Mouse (Mus musculus) erythroblast, adult 5-6 weeks (primary cell): ENCODE measurements around the gene Tcte1. TPM values are rescaled to one million over a fixed set of nuclear protein-coding genes. Genes with fewer than 3 reads are reported as not detected.

ENCODE experiments used
- ATAC-seq: replicated peaks from 2 replicates; pipeline ENCODE4 v1.8.0; 2016; ENCODE audit warnings: moderate number of reproducible peaks, mild to moderate bottlenecking, moderate TSS enrichment, inconsistent platforms; ENCODE audit not compliant: poor library complexity, low FRiP score, severe bottlenecking
- total RNA-seq, 2 experiments: library from RNA; stranded (forward) in 1 of 2; stranded (reverse) in 1 of 2; fragments of 150-400 nt in 1 of 2; fragments of 200-764, 138-1000 nt in 1 of 2; gene quantifications; 2 replicates each; pipeline versions ENCODE4 v1.2.3 to v1.2.4; 2015 to 2017; ENCODE audit warnings: low replicate concordance in 2 of 2

Tcte1 gene
- total RNA-seq, 2 experiments from 2014 or later, result not detected

- ATAC-seq, result no peak
Measured at GRCm38 (mm10) chr17:45544873-45545277, 21.6 kb downstream of the Tcte1 start.

GRCm38 (mm10) chr17:45545278-45545961, 22.2 kb downstream of the Tcte1 start:
- no peak for ATAC-seq

DNA sequence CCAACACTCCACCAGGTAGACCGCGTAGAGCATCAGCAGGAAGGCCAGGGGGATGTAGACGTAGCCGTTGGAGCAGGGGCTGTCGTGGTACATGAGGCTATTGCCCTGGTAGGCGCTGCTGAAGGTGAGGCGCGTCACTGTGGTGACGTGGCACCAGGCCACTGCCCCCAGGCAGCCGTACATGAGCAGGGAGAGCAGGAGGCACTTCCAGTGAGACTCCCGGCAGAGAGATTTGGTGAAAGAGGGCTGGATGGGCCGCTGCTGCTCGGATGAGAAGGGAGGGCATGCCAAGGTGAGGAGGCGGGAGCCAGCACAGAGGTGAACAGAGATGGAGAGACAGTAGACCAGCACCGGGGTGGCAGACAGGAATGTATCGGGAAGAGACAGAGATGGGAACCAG, 23.7 kb downstream of the Tcte1 start:
- no peak for ATAC-seq

DNA sequence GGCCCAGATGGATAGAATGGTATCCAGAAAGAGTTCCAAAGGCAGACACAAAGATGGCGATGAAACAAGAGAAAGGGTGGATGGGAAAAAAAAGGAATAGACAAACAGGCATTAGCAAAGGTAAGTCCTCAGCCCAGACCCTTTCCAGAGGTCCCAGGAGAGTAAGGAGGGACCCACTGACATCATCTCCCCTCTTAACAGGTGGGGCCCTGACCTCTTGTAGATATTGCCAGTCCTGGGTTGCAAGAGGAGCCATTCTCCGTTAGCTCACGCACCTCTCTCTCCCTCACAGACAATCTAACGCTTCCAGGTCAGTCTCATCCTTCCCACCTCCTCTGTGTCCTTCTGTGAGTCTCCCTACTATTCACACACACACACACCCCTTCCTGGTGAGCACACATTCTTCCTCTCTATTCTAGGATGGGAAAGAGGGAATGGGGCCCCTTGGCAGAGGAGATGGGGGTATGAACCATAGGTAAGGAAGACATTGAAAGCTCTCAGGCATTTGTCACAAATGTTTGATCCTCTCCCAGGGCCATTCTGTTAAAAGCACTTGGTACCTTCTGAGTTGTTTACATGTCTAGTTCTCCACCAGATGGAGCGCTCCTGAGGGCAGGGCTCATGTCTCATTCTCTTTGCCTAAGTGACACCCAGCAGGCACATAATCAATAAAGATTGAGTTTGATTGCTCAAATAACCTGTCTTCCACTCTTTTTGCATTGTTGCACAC, 24.4 kb downstream of the Tcte1 start:
- no peak for ATAC-seq

DNA sequence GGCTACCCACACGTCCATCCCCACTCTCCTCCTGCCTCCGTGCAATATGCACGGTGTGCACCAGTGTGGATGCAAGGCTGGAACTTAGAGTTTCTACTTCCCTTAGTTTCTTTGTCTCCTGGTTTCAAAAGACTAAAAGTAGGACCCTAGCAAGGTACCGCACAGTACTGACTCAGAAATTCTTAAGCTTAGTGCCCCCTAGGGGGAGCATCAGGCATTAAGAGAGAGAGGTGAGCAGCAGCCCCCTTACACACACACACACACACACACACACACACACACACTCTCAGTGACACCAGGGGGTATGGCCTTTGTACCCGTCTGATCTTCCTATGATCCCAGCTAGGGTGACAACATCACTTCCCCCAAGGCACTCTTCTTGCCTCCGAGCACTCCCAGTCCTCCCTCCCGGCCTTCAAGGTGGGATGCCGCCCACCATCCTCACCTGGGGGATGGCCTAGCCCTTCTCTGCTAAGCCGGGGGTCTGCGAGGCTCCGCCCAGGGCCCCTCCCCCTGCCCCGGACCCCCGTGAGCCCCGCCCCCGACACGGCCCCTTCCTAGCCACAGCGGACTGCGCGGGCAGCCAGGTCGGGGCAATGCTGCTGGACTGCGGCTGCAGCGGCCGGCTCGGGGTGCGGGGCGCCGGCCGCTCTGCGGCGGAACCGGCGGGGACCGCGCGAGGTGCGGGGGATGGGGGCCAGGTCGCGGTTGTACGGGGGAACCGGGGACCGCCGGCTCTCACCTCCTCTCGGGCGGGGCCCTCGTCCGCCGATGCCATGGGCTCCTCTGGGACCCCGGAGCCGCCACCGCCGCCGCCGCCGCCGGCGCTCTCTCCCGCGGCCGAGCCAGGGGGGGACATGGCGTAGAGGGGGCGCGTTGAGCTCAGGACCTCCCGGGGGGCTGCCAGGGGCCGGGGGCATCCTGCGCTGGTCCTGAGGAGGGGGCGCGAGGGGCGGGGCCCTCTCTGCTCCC, 25.6 kb downstream of the Tcte1 start:
- ATAC-seq, result no peak

DNA sequence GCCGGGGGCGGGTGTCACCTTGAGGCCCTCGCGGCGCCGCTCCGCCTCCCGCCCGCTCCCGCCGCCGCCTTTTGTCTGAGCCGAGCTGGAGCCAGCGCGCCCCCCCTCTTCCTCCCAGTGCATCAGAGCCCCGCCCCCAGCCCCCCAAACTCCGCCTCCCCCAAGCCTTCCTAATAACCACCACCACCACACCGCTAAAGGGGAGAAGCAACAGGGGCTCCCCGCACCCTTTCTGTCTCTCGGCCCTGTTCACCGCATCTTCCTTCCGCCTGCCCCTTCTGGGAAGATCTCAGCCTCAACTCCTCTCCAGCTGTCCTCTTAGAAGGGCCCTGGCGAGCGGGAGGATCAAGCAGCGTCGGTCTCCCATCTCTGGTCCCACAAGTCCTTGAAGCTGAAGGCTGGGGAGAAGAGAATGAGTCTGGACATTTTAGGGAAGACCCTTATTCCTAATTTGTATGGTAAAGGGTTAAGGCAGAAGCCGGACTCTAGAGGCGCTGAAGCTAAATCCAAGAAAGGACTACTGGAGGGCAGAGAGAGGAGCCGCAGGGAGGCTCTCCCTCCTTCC, 26.5 kb downstream of the Tcte1 start, which contains the start of gene Tmem151b:
Tmem151b (minus strand) TSS at position 61 of the 565 bp plus-strand sequence.
- ATAC-seq, result no peak

DNA sequence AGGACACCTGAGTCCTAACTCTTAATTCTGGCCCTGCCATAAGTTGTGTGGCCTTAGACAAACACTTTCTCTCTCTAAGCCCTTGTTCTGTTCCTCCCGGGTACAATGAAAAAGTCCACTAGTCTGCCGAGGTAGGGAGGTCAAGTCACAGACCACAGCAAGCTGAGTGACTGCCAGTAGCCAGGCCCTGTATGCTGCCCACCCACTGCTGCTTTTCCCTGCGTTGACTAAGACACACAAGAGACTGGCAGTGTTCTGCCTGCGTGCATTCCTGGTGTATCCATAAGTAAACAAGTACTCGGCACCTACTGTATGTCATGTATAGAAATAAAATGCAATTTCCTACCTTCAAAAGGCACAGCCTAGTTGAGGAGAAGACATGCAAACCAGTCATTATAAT, 27.0 kb downstream of the Tcte1 start:
- no peak for ATAC-seq

DNA sequence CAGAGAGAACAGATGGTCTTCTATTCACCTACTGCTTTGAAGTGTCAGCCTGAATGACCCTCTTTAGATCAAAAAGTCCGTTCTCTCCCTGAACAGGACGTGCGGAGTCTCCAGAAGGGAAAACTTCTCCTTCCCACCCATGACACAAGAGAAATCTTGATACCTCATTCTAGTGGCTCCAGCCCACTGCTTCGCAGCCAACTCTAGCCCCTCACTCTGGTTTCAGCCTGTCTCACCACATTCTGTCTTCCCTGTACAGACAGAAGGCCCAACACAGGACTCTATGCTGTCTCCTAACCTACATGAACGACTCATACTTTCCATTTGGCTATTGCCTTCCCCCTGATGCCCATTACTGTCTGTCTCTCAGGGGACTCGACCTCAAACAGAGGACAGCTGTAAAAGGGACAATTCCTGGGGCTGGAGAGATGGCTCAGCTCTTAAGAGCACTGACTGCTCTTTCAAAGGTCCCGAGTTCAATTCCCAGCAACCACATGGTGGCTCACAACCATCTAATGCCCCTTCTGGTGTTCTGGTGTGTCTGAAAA, 28.1 kb downstream of the Tcte1 start:
- no peak for ATAC-seq

DNA sequence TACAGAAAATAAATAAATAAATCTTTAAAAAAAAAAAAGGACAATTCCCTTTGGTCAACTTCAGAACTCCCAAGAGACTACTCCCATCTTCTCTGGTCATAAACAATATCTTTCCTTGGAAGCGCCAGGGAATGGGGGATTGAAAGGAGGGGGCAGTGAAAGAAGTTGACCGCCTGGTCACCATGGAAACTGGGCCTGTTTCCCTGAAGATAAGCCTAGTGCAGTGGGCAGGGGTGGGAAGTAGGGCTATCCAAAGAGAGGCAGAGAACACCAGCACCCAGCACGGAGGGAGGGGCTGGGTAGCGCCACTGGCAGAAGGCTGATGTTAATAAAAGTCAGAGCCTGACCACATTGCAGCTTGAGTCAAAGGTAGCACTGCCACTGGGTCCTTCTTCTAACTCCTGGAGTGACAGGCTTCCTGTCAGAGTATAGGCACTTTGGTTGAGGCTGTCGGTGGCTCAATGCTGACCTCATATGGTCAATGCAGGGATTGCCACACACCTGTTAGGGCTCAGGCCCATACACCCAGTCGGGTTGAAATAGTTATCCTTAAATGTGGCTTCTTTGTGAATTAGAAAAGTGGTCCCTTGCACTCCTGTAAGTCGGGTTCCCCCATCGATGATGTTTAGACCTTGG, 28.7 kb downstream of the Tcte1 start:
- peak; percentile 70 for ATAC-seq

GRCm38 (mm10) chr17:45553065-45553464, 29.8 kb downstream of the Tcte1 start:
- no peak for ATAC-seq

GRCm38 (mm10) chr17:45554420-45554819, 31.2 kb downstream of the Tcte1 start:
- no peak for ATAC-seq

DNA sequence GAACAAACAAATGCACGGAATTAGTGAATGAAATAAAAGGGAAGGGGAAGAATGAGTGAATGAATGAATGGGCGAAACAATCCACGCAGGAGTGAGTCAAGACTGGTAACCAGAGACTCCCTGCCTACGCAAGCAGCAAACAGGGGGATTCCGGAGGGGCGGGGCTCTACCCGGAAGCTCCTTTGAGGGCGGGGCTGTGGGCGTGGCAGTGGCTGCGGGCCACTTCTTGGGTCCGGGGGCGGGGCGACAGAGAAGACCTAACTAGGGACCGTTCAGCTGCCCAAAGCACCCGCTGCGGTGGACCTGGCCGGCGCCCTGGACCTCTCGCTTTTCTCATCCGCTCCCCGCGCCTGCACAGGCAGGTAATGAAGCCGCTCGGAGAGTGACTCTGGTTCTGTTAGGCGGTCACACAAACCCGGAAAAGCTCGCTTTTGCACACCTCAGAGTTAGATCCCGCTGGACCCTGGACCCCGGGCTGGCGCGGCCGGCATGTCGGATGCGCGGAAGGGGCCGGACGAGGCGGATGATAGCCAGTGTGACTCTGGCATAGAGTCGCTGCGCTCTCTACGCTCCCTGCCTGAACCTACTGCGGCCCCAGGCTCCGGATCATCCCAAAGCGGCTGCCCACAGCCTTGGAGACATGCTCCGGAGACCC, 32.3 kb downstream of the Tcte1 start, which contains the start of gene Nfkbie:
Nfkbie (plus strand) TSS at position 252 of the 655 bp plus-strand sequence.
- peak; percentile 66 for ATAC-seq

DNA sequence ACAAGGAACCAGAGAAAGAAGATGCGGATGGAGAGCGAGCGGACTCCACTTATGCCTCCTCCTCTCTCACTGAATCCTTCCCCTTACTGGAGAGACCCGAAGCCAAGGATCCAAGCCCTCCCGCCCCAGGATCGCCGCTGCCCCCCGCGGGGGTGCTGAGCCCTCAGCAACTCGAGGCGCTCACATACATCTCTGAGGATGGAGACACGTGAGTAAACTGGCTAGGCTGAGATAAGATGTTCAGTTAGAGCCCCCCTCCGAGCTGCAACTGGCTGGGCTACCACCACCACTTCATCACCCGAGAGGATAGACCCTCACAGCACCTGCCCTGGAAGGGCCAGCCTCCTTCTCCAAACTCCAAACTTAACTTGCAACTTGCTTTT, 32.9 kb downstream of the Tcte1 start:
- no peak for ATAC-seq

- ATAC-seq, result no peak
Measured at GRCm38 (mm10) chr17:45556514-45557245, 33.4 kb downstream of the Tcte1 start.

- ATAC-seq, result no peak
Measured at GRCm38 (mm10) chr17:45557246-45557824, 34.1 kb downstream of the Tcte1 start.

GRCm38 (mm10) chr17:45557998-45558862, 35.0 kb downstream of the Tcte1 start:
- ATAC-seq, result no peak
